Mouse (Mus musculus) olfactory bulb, adult 2 months (tissue): Measurements from ENCODE around the gene Perm1.

Source experiments
- CTCF ChIP-seq: fragments of 200-500 bp; IDR thresholded peaks from 2 replicates; pipeline ENCODE4 v1.5.1; 2012; ENCODE audit warnings: low read depth, mild to moderate bottlenecking, low read length, moderate library complexity; ENCODE audit not compliant: insufficient read depth
- POLR2A ChIP-seq: fragments of 200-500 bp; IDR thresholded peaks from 2 replicates; pipeline ENCODE4 v1.6.1; 2012; ENCODE audit warnings: mild to moderate bottlenecking, low read depth, low read length, moderate library complexity; ENCODE audit not compliant: insufficient read depth

- TF ChIP-seq CTCF (no peak), POLR2A (no peak)
Measured at GRCm38 (mm10) chr4:156169129-156169528, 46.5 kb upstream of the Perm1 start.
